In genomic region chr5:113736113-113736502, GRCm38 (mm10) we compare ENCODE assay signal across 8 mouse cellular contexts. TPM values are rescaled to one million over a fixed set of nuclear protein-coding genes. Genes with fewer than 3 reads are reported as not detected.
A peak's percentile ranks its signal among the peaks of the same experiment; 100 is the strongest.
DNase-seq lines count a peak whose midpoint lies in the region; ATAC-seq and TF ChIP-seq lines count a peak whose summit lies in the region.

No protein-coding gene starts in this region.

- peak overlapping the region; percentile 89 for H3K4me2 ChIP-seq in lung, embryonic 14.5 days
- peak overlapping the region; percentile 88 for H3K4me2 ChIP-seq in embryonic facial prominence, embryonic 13.5 days
- peak overlapping the region; percentile 72 for H3K4me2 ChIP-seq in limb, embryonic 11.5 days (ENCODE audit: low read depth, severe bottlenecking)

- TF ChIP-seq POLR2A in olfactory bulb, adult 2 months (IDR thresholded peaks at IDR 0.05; ENCODE audit: insufficient read depth, low read depth, low read length): no peak

- peak; percentile 9 for DNase-seq in lung, embryonic 14.5 days
- no peak for DNase-seq in lung, postnatal 10 days
- no peak for DNase-seq in limb, embryonic 11.5 days (ENCODE audit: low spot score)
- DNase-seq in adrenal gland, postnatal 36 days: no peak
- DNase-seq in gastrocnemius, adult 18-20 months (ENCODE audit: low spot score): no peak
- no peak for DNase-seq in thymus, adult 18-20 months

- peaks cover 31% of the 10 kb centered on the region for H3K36me3 ChIP-seq in lung, embryonic 14.5 days (ENCODE audit: insufficient read depth)
- H3K36me3 ChIP-seq in embryonic facial prominence, embryonic 13.5 days: peaks cover 35% of the 10 kb centered on the region
- 0 out of 2 replicates have a peak, but pooled peaks cover 3% of the 10 kb centered on the region for H3K36me3 ChIP-seq in limb, embryonic 11.5 days (ENCODE audit: control insufficient read depth, insufficient read depth, low read length)

- TF ChIP-seq CTCF in lung, embryonic 14.5 days (IDR thresholded peaks at IDR 0.05; ENCODE audit: low read depth): no peak
- no peak for TF ChIP-seq CTCF in olfactory bulb, adult 2 months (IDR thresholded peaks at IDR 0.05; ENCODE audit: insufficient read depth, low read depth, low read length)

- no peaks in the 10 kb centered on the region for H3K9me3 ChIP-seq in lung, embryonic 14.5 days (ENCODE audit: low read depth, low read length)
- H3K9me3 ChIP-seq in embryonic facial prominence, embryonic 13.5 days: no peaks in the 10 kb centered on the region
- H3K9me3 ChIP-seq in limb, embryonic 11.5 days (ENCODE audit: control insufficient read depth, low read length): no peaks in the 10 kb centered on the region

- WGBS in lung, embryonic 14.5 days: 2% methylated on average over 10 of the region's 10 CpGs
- 6% methylated on average over 10 of the region's 10 CpGs for WGBS in embryonic facial prominence, embryonic 13.5 days
- 8% methylated on average over 10 of the region's 10 CpGs for WGBS in limb, embryonic 11.5 days
- WGBS in olfactory bulb, adult 2 months: 0% methylated on average over 10 of the region's 10 CpGs

- H3K4me1 ChIP-seq in lung, embryonic 14.5 days (ENCODE audit: insufficient read depth): 0 out of 2 replicates have a peak, but pooled peaks cover 9% of the 10 kb centered on the region
- peaks cover 32% of the 10 kb centered on the region for H3K4me1 ChIP-seq in embryonic facial prominence, embryonic 13.5 days
- H3K4me1 ChIP-seq in limb, embryonic 11.5 days (ENCODE audit: control insufficient read depth, insufficient read depth, low read length): peaks cover 8% of the 10 kb centered on the region
- H3K4me1 ChIP-seq in olfactory bulb, adult 2 months (ENCODE audit: control insufficient read depth, insufficient read depth, low read length): peaks cover 22% of the 10 kb centered on the region

- peak overlapping the region; percentile 69 for H3K9ac ChIP-seq in lung, embryonic 14.5 days
- H3K9ac ChIP-seq in embryonic facial prominence, embryonic 13.5 days: peak overlapping the region; percentile 78
- H3K9ac ChIP-seq in limb, embryonic 11.5 days (ENCODE audit: low read length): peak overlapping the region; percentile 58

- H3K4me3 ChIP-seq in lung, embryonic 14.5 days (ENCODE audit: low read depth, low read length): peak overlapping the region; percentile 64
- peak overlapping the region; percentile 67 for H3K4me3 ChIP-seq in embryonic facial prominence, embryonic 13.5 days
- peak overlapping the region; percentile 57 for H3K4me3 ChIP-seq in limb, embryonic 11.5 days (ENCODE audit: low read depth, low read length)
- H3K4me3 ChIP-seq in olfactory bulb, adult 2 months (ENCODE audit: insufficient read depth, low read depth, low read length): peak overlapping the region; percentile 78

- H3K27ac ChIP-seq in lung, embryonic 14.5 days (ENCODE audit: low read depth): peak overlapping the region; percentile 94
- H3K27ac ChIP-seq in embryonic facial prominence, embryonic 13.5 days: peak overlapping the region; percentile 90
- peak overlapping the region; percentile 86 for H3K27ac ChIP-seq in limb, embryonic 11.5 days (replicated peaks; ENCODE audit: low read depth, low read length)
- H3K27ac ChIP-seq in olfactory bulb, adult 2 months (ENCODE audit: insufficient read depth, low read depth, low read length): peak overlapping the region; percentile 80; the same call in 1 of the 2 replicates

- H3K27me3 ChIP-seq in lung, embryonic 14.5 days (ENCODE audit: insufficient read depth, low read length): no peaks in the 10 kb centered on the region
- H3K27me3 ChIP-seq in embryonic facial prominence, embryonic 13.5 days: no peaks in the 10 kb centered on the region
- no peaks in the 10 kb centered on the region for H3K27me3 ChIP-seq in limb, embryonic 11.5 days (ENCODE audit: control insufficient read depth, insufficient read depth, low read length)

- peak; percentile 10 for ATAC-seq in lung, embryonic 14.5 days (ENCODE audit: insufficient read depth)
- peak; percentile 3; the same call in 1 of the 2 replicates for ATAC-seq in embryonic facial prominence, embryonic 13.5 days (ENCODE audit: insufficient number of reproducible peaks, insufficient read depth, low FRiP score, low TSS enrichment, low read depth)
- ATAC-seq in limb, embryonic 11.5 days (ENCODE audit: insufficient number of reproducible peaks, low FRiP score, low TSS enrichment, low read depth): 0 out of 2 replicates have a peak, but pooled peaks have one; percentile 1

RNA-seq across cellular contexts. Expression of gene Ficd, which starts 0.5 kb away (rescaled TPM):
- polyA plus RNA-seq in lung, embryonic 14.5 days (2014; fragmentation: Nextera tagmentation; extraction: Ambion mirVana): 3.6 and 4.3 TPM in 2 replicates
- polyA plus RNA-seq in embryonic facial prominence, embryonic 13.5 days (2015; fragmentation: Nextera tagmentation; extraction: Ambion mirVana): 6.2 and 6.6 TPM in 2 replicates
- polyA plus RNA-seq in limb, embryonic 11.5 days (2014; fragmentation: Nextera tagmentation; extraction: Ambion mirVana): 3.5 and 3.7 TPM in 2 replicates
- polyA plus RNA-seq in olfactory bulb, adult 2 months (2012; ENCODE audit: insufficient read depth, insufficient read length, low replicate concordance, missing spikeins): not detected in 2 replicates
- total RNA-seq in adrenal gland, postnatal 36 days (2021): 10 to 100 TPM; 12.7 to 15.2 TPM
- total RNA-seq in gastrocnemius, adult 18-20 months (2021): 1 to 10 TPM; 8.8 to 8.9 TPM

RNA-seq across cellular contexts. Expression of gene 1700069L16Rik, which starts 11.5 kb away (rescaled TPM):
- 0.38 TPM in 1 of 2 replicates, not detected in the other for polyA plus RNA-seq in lung, embryonic 14.5 days (2014; fragmentation: Nextera tagmentation; extraction: Ambion mirVana)
- polyA plus RNA-seq in embryonic facial prominence, embryonic 13.5 days (2015; fragmentation: Nextera tagmentation; extraction: Ambion mirVana): not detected in 2 replicates
- not detected in 2 replicates for polyA plus RNA-seq in limb, embryonic 11.5 days (2014; fragmentation: Nextera tagmentation; extraction: Ambion mirVana)
- polyA plus RNA-seq in olfactory bulb, adult 2 months (2012; ENCODE audit: insufficient read depth, insufficient read length, low replicate concordance, missing spikeins): not detected in 2 replicates
- not detected for total RNA-seq in adrenal gland, postnatal 36 days (2021)
- total RNA-seq in gastrocnemius, adult 18-20 months (2021): not detected

RNA-seq across cellular contexts. Expression of gene Sart3, which starts 36.2 kb away (rescaled TPM):
- polyA plus RNA-seq in lung, embryonic 14.5 days (2014; fragmentation: Nextera tagmentation; extraction: Ambion mirVana): 53.8 and 63.1 TPM in 2 replicates
- polyA plus RNA-seq in embryonic facial prominence, embryonic 13.5 days (2015; fragmentation: Nextera tagmentation; extraction: Ambion mirVana): 63.6 and 65.7 TPM in 2 replicates
- polyA plus RNA-seq in limb, embryonic 11.5 days (2014; fragmentation: Nextera tagmentation; extraction: Ambion mirVana): 64.6 and 78.0 TPM in 2 replicates
- not detected in 2 replicates for polyA plus RNA-seq in olfactory bulb, adult 2 months (2012; ENCODE audit: insufficient read depth, insufficient read length, low replicate concordance, missing spikeins)
- 10 to 100 TPM; 30.0 to 33.3 TPM for total RNA-seq in adrenal gland, postnatal 36 days (2021)
- 1 to 10 TPM; 6.8 to 8.3 TPM for total RNA-seq in gastrocnemius, adult 18-20 months (2021)

RNA-seq across cellular contexts. Expression of gene Iscu, which starts 36.4 kb away (rescaled TPM):
- 112 and 116 TPM in 2 replicates for polyA plus RNA-seq in lung, embryonic 14.5 days (2014; fragmentation: Nextera tagmentation; extraction: Ambion mirVana)
- 101 and 106 TPM in 2 replicates for polyA plus RNA-seq in embryonic facial prominence, embryonic 13.5 days (2015; fragmentation: Nextera tagmentation; extraction: Ambion mirVana)
- 106 and 112 TPM in 2 replicates for polyA plus RNA-seq in limb, embryonic 11.5 days (2014; fragmentation: Nextera tagmentation; extraction: Ambion mirVana)
- not detected in 2 replicates for polyA plus RNA-seq in olfactory bulb, adult 2 months (2012; ENCODE audit: insufficient read depth, insufficient read length, low replicate concordance, missing spikeins)
- total RNA-seq in adrenal gland, postnatal 36 days (2021): 100 to 1,000 TPM; 612 to 984 TPM
- 100 to 1,000 TPM; 159 to 182 TPM for total RNA-seq in gastrocnemius, adult 18-20 months (2021)
